Mouse (Mus musculus) lung, postnatal 25 days (tissue): ENCODE measurements around the gene Zdhhc9.

Source experiments
- DNase-seq: peaks from one replicate; pipeline ENCODE4 v3.0.0; 2022; ENCODE audit warnings: low spot score

Zdhhc9 gene

GRCm38 (mm10) chrX:48170368-48170767 lies 38.3 kb downstream of the Zdhhc9 start:
- DNase-seq: no peak

- no peak for DNase-seq
Observed at GRCm38 (mm10) chrX:48169892-48170291, 38.8 kb downstream of the Zdhhc9 start.

- no peak for DNase-seq
Observed at GRCm38 (mm10) chrX:48158229-48158919, 50.3 kb downstream of the Zdhhc9 start.

GRCm38 (mm10) chrX:48157396-48157795 lies 51.3 kb downstream of the Zdhhc9 start:
- DNase-seq: no peak

- DNase-seq: no peak
Observed at GRCm38 (mm10) chrX:48155489-48155888, 53.2 kb downstream of the Zdhhc9 start.

GRCm38 (mm10) chrX:48153949-48154348 lies 54.7 kb downstream of the Zdhhc9 start:
- no peak for DNase-seq

- no peak for DNase-seq
Observed at GRCm38 (mm10) chrX:48153414-48153813, 55.3 kb downstream of the Zdhhc9 start.

- no peak for DNase-seq
Observed at GRCm38 (mm10) chrX:48152106-48152505, 56.6 kb downstream of the Zdhhc9 start.

GRCm38 (mm10) chrX:48147741-48148186 lies 60.9 kb downstream of the Zdhhc9 start:
- peak; percentile 24 for DNase-seq

GRCm38 (mm10) chrX:48147226-48147625 lies 61.5 kb downstream of the Zdhhc9 start:
- no peak for DNase-seq

GRCm38 (mm10) chrX:48146262-48146661 lies 62.4 kb downstream of the Zdhhc9 start, which contains the start of gene Sash3:
TSS of gene Sash3 (plus strand) at chrX:48146436.
- peak; percentile 58 for DNase-seq

- peak; percentile 43 for DNase-seq
Observed at GRCm38 (mm10) chrX:48143415-48144335, 65.0 kb downstream of the Zdhhc9 start.

GRCm38 (mm10) chrX:48141481-48141880 lies 67.2 kb downstream of the Zdhhc9 start:
- no peak for DNase-seq

GRCm38 (mm10) chrX:48140286-48140877 lies 68.3 kb downstream of the Zdhhc9 start:
- DNase-seq: no peak

- no peak for DNase-seq
Observed at GRCm38 (mm10) chrX:48139368-48140285, 69.1 kb downstream of the Zdhhc9 start.

- no peak for DNase-seq
Observed at GRCm38 (mm10) chrX:48138539-48139275, 70.0 kb downstream of the Zdhhc9 start.

- no peak for DNase-seq
Observed at GRCm38 (mm10) chrX:48138011-48138410, 70.7 kb downstream of the Zdhhc9 start.

- DNase-seq: no peak
Observed at GRCm38 (mm10) chrX:48136935-48137334, 71.7 kb downstream of the Zdhhc9 start.

GRCm38 (mm10) chrX:48129167-48129566 lies 79.5 kb downstream of the Zdhhc9 start:
- DNase-seq: no peak

- no peak for DNase-seq
Observed at GRCm38 (mm10) chrX:48127502-48128218, 81.0 kb downstream of the Zdhhc9 start.
